Mouse (Mus musculus): Measurements from ENCODE around the gene 6030445D17Rik.

- no peak for TF ChIP-seq POLR2A (IDR thresholded peaks at IDR 0.05; ENCODE audit: insufficient read depth, low read length)
- TF ChIP-seq EP300 (IDR thresholded peaks at IDR 0.05; ENCODE audit: insufficient read depth, low read depth, low read length), result no peak
Observed at GRCm38 (mm10) chr4:136462839-136463178, 759 bp downstream of the 6030445D17Rik start.
